Mouse (Mus musculus) limb, embryonic 13.5 days (tissue): ENCODE data around the gene Tmem151b. TPM values are rescaled to one million over a fixed set of nuclear protein-coding genes. Genes with fewer than 3 reads are reported as not detected.
A peak's percentile ranks its signal among the peaks of the same experiment; 100 is the strongest.

Experiments used
- ATAC-seq: fragments of 200-750 bp; cut with Nextera tagmentation; 2 replicates; pipeline ENCODE4 v1.8.0; 2017; ENCODE audit warnings: low read depth, moderate number of reproducible peaks, moderate TSS enrichment; ENCODE audit not compliant: low FRiP score
- H3K27ac ChIP-seq: fragments of 300-500 bp; sonication (generic); 2 replicates; pipeline ENCODE4 v1.5.1; 2015; ENCODE audit warnings: inconsistent platforms, mild to moderate bottlenecking, moderate library complexity
- H3K27me3 ChIP-seq: fragments of 300-500 bp; sonication (generic); 2 replicates; pipeline ENCODE4 v1.6.1; 2015; ENCODE audit warnings: mild to moderate bottlenecking, inconsistent platforms
- H3K36me3 ChIP-seq: fragments of 300-500 bp; sonication (generic); 2 replicates; pipeline ENCODE4 v1.6.1; 2015; ENCODE audit warnings: inconsistent platforms, mild to moderate bottlenecking, moderate library complexity
- H3K4me1 ChIP-seq: fragments of 300-500 bp; sonication (generic); 2 replicates; pipeline ENCODE4 v1.6.1; 2015; ENCODE audit warnings: inconsistent platforms
- H3K4me2 ChIP-seq: fragments of 300-500 bp; sonication (generic); replicated peaks from 2 replicates; pipeline ENCODE4 v1.6.1; 2015; ENCODE audit warnings: inconsistent platforms, mild to moderate bottlenecking, moderate library complexity
- H3K4me3 ChIP-seq: fragments of 300-500 bp; sonication (generic); 2 replicates; pipeline ENCODE4 v1.5.1; 2015; ENCODE audit warnings: moderate library complexity, mild to moderate bottlenecking, inconsistent platforms
- H3K9ac ChIP-seq: fragments of 300-500 bp; sonication (generic); 2 replicates; pipeline ENCODE4 v1.6.1; 2015; ENCODE audit warnings: mild to moderate bottlenecking, inconsistent platforms
- H3K9me3 ChIP-seq: fragments of 300-500 bp; sonication (generic); 2 replicates; pipeline ENCODE4 v1.6.1; 2016; ENCODE audit warnings: inconsistent platforms
- WGBS: fragments of 180-500 bp; shearing (Covaris S2); methylation state at CpG from one replicate; pipeline ENCODE4 v1.1.7; 2015; 5-methylcytosine and 5-hydroxymethylcytosine counted together
- polyA plus RNA-seq: library from polyadenylated mRNA; unstranded; fragments of >200 nt; fragmentation: Nextera tagmentation; extraction: Ambion mirVana; gene quantifications from 2 replicates; pipeline ENCODE4 v1.2.1, GENCODE M21; 2015

Tmem151b gene
- polyA plus RNA-seq, 1 experiment from 2014 or later: 10.5 TPM

- Histone ChIP-seq H3K4me3 (0 out of 2 replicates have a peak overlapping the region, but pooled peaks have one; percentile 83), H3K4me2 (peak overlapping the region; percentile 81; the same call in 1 of the 2 replicates), H3K36me3 (peaks cover 21% of the 10 kb centered on the region), H3K27ac (no peak overlapping the region), H3K4me1 (peaks cover 39% of the 10 kb centered on the region), H3K9ac (no peak overlapping the region), H3K27me3 (peaks cover 70% of the 10 kb centered on the region), H3K9me3 (no peaks in the 10 kb centered on the region)
- no peak for ATAC-seq
- 83% methylated on average over 5 of the region's 5 CpGs for WGBS
These were observed 1.9 kb downstream of the Tmem151b start for GRCm38 (mm10) chr17:45547461-45548190.

GRCm38 (mm10) chr17:45546941-45547340, 2.5 kb downstream of the Tmem151b start:
- Histone ChIP-seq H3K4me2 (no peak overlapping the region), H3K27me3 (peaks cover 77% of the 10 kb centered on the region), H3K4me3 (no peak overlapping the region), H3K4me1 (peaks cover 39% of the 10 kb centered on the region), H3K9ac (no peak overlapping the region), H3K27ac (no peak overlapping the region), H3K9me3 (no peaks in the 10 kb centered on the region), H3K36me3 (peaks cover 21% of the 10 kb centered on the region)
- no peak for ATAC-seq
- 68% methylated on average over 16 of the region's 16 CpGs for WGBS

GRCm38 (mm10) chr17:45545278-45545961, 4.1 kb downstream of the Tmem151b start:
- Histone ChIP-seq H3K4me1 (peaks cover 38% of the 10 kb centered on the region), H3K27me3 (peaks cover 81% of the 10 kb centered on the region), H3K27ac (no peak overlapping the region), H3K9ac (peak overlapping the region; percentile 39; the same call in 1 of the 2 replicates), H3K9me3 (no peaks in the 10 kb centered on the region), H3K4me3 (peak overlapping the region; percentile 29), H3K4me2 (peak overlapping the region; percentile 52), H3K36me3 (peaks cover 21% of the 10 kb centered on the region)
- ATAC-seq: no peak
- WGBS: 12% methylated on average over 73 of the region's 74 CpGs

- no peak for ATAC-seq
- peaks cover 85% of the 10 kb centered on the region for H3K27me3 ChIP-seq
- peak overlapping the region; percentile 29 for H3K4me3 ChIP-seq
- H3K36me3 ChIP-seq: peaks cover 21% of the 10 kb centered on the region
- H3K4me1 ChIP-seq: peaks cover 32% of the 10 kb centered on the region
- H3K4me2 ChIP-seq: peak overlapping the region; percentile 52
- peak overlapping the region; percentile 39; the same call in 1 of the 2 replicates for H3K9ac ChIP-seq
- 10% methylated on average over 46 of the region's 46 CpGs for WGBS
- H3K27ac ChIP-seq: no peak overlapping the region
- no peaks in the 10 kb centered on the region for H3K9me3 ChIP-seq
These were observed 4.6 kb downstream of the Tmem151b start for GRCm38 (mm10) chr17:45544873-45545277.

- peaks cover 92% of the 10 kb centered on the region for H3K27me3 ChIP-seq
- H3K4me2 ChIP-seq: peak overlapping the region; percentile 52
- no peak for ATAC-seq
- no peak overlapping the region for H3K27ac ChIP-seq
- H3K4me1 ChIP-seq: peaks cover 30% of the 10 kb centered on the region
- H3K9ac ChIP-seq: peak overlapping the region; percentile 39; the same call in 1 of the 2 replicates
- H3K36me3 ChIP-seq: peaks cover 21% of the 10 kb centered on the region
- H3K4me3 ChIP-seq: peak overlapping the region; percentile 29; the same call in 1 of the 2 replicates
- 16% methylated on average over 24 of the region's 24 CpGs for WGBS
- H3K9me3 ChIP-seq: no peaks in the 10 kb centered on the region
These were observed 5.2 kb downstream of the Tmem151b start for GRCm38 (mm10) chr17:45544001-45544872.

GRCm38 (mm10) chr17:45543115-45543514, 6.4 kb downstream of the Tmem151b start:
- Histone ChIP-seq H3K9ac (no peak overlapping the region), H3K4me3 (no peak overlapping the region), H3K9me3 (no peaks in the 10 kb centered on the region), H3K27ac (no peak overlapping the region), H3K4me2 (no peak overlapping the region), H3K4me1 (peaks cover 22% of the 10 kb centered on the region), H3K27me3 (peaks cover 99% of the 10 kb centered on the region), H3K36me3 (peaks cover 21% of the 10 kb centered on the region)
- ATAC-seq: no peak
- 27% methylated on average over 1 of the region's 1 CpGs for WGBS

GRCm38 (mm10) chr17:45542705-45543104, 6.8 kb downstream of the Tmem151b start:
- Histone ChIP-seq H3K9ac (no peak overlapping the region), H3K36me3 (peaks cover 21% of the 10 kb centered on the region), H3K9me3 (no peaks in the 10 kb centered on the region), H3K4me3 (no peak overlapping the region), H3K4me1 (peaks cover 20% of the 10 kb centered on the region), H3K4me2 (no peak overlapping the region), H3K27ac (no peak overlapping the region), H3K27me3 (peaks cover 99% of the 10 kb centered on the region)
- ATAC-seq: no peak
- 78% methylated on average over 2 of the region's 2 CpGs for WGBS

- ATAC-seq: no peak
- 35% methylated on average over 6 of the region's 6 CpGs for WGBS
- Histone ChIP-seq H3K4me2 (no peak overlapping the region), H3K27me3 (peaks cover 95% of the 10 kb centered on the region), H3K27ac (no peak overlapping the region), H3K9ac (no peak overlapping the region), H3K9me3 (no peaks in the 10 kb centered on the region), H3K4me3 (no peak overlapping the region), H3K4me1 (peaks cover 20% of the 10 kb centered on the region), H3K36me3 (peaks cover 21% of the 10 kb centered on the region)
These were observed 7.3 kb downstream of the Tmem151b start for GRCm38 (mm10) chr17:45542129-45542528.

- 78% methylated on average over 21 of the region's 21 CpGs for WGBS
- H3K4me3 ChIP-seq: no peak overlapping the region
- peaks cover 95% of the 10 kb centered on the region for H3K27me3 ChIP-seq
- no peaks in the 10 kb centered on the region for H3K9me3 ChIP-seq
- H3K4me2 ChIP-seq: no peak overlapping the region
- peaks cover 9% of the 10 kb centered on the region for H3K4me1 ChIP-seq
- peaks cover 4% of the 10 kb centered on the region; the same call in 1 of the 2 replicates for H3K36me3 ChIP-seq
- no peak for ATAC-seq
- H3K27ac ChIP-seq: no peak overlapping the region
- H3K9ac ChIP-seq: no peak overlapping the region
These were observed 9.8 kb downstream of the Tmem151b start for GRCm38 (mm10) chr17:45539664-45540063.

- H3K9me3 ChIP-seq: no peaks in the 10 kb centered on the region
- H3K36me3 ChIP-seq: no peaks in the 10 kb centered on the region
- H3K4me3 ChIP-seq: no peak overlapping the region
- no peak overlapping the region for H3K4me2 ChIP-seq
- WGBS: 62% methylated on average over 4 of the region's 4 CpGs
- no peaks in the 10 kb centered on the region for H3K4me1 ChIP-seq
- ATAC-seq: no peak
- no peak overlapping the region for H3K27ac ChIP-seq
- H3K9ac ChIP-seq: no peak overlapping the region
- peaks cover 91% of the 10 kb centered on the region for H3K27me3 ChIP-seq
These were observed 11.1 kb downstream of the Tmem151b start for GRCm38 (mm10) chr17:45538394-45538793.

- Histone ChIP-seq H3K36me3 (no peaks in the 10 kb centered on the region), H3K27me3 (peaks cover 91% of the 10 kb centered on the region), H3K4me3 (no peak overlapping the region), H3K4me1 (no peaks in the 10 kb centered on the region), H3K9me3 (no peaks in the 10 kb centered on the region), H3K4me2 (no peak overlapping the region), H3K27ac (no peak overlapping the region), H3K9ac (no peak overlapping the region)
- WGBS: 9% methylated on average over 5 of the region's 5 CpGs
- ATAC-seq: no peak
These were observed 13.2 kb downstream of the Tmem151b start for GRCm38 (mm10) chr17:45536264-45536663.
